Mouse (Mus musculus) stomach, postnatal 0 days (tissue): Measurements from ENCODE around the gene Spink4.

ENCODE experiments used
- CTCF ChIP-seq: IDR thresholded peaks from 2 replicates; pipeline ENCODE4 v1.5.1; 2016; ENCODE audit warnings: antibody characterized with exemption, low read depth, mild to moderate bottlenecking, moderate library complexity
- EP300 ChIP-seq: optimal IDR thresholded peaks from 2 replicates; pipeline ENCODE3; 2016; ENCODE audit warnings: antibody characterized with exemption

GRCm38 (mm10) chr4:40955942-40956341 lies 36.1 kb downstream of the Spink4 start:
- TF ChIP-seq EP300 (no peak), CTCF (no peak)
